Mouse (Mus musculus) right cerebral cortex, adult 2 months (tissue): Measurements from ENCODE around the gene Cops6.
A peak's percentile ranks its signal among the peaks of the same experiment; 100 is the strongest.

Source experiments
- DNase-seq, 2 experiments: peaks; one replicate each; pipeline ENCODE4 v3.0.0; 2021 to 2022; ENCODE audit warnings: low spot score in 2 of 2

The Cops6 gene

GRCm38 (mm10) chr5:138160842-138161665 is at the start of gene Cops6:
Gene Cops6, plus strand, starts transcription at chr5:138161071.
- peak; percentile 95 to 98 for DNase-seq

- peak; percentile 86 to 92 for DNase-seq
Measured at GRCm38 (mm10) chr5:138116255-138117198, 44.3 kb upstream of the Cops6 start, which contains the start of gene Zscan21. Gene Zscan21, plus strand, starts transcription at chr5:138116903.

GRCm38 (mm10) chr5:138117199-138118015 is 43.5 kb upstream of the Cops6 start:
- no peak for DNase-seq

GRCm38 (mm10) chr5:138118041-138118440 is 42.8 kb upstream of the Cops6 start:
- DNase-seq: no peak

GRCm38 (mm10) chr5:138132425-138133064 is 28.3 kb upstream of the Cops6 start:
- DNase-seq: no peak

- DNase-seq: no peak
Measured at GRCm38 (mm10) chr5:138137257-138137656, 23.6 kb upstream of the Cops6 start.

GRCm38 (mm10) chr5:138137935-138138549 is 22.8 kb upstream of the Cops6 start:
- DNase-seq: peak; percentile 28 to 32

GRCm38 (mm10) chr5:138138585-138138984 is 22.3 kb upstream of the Cops6 start:
- DNase-seq: no peak

GRCm38 (mm10) chr5:138154390-138154789 is 6.5 kb upstream of the Cops6 start:
- no peak for DNase-seq

- DNase-seq: peak; percentile 92 to 95
Measured at GRCm38 (mm10) chr5:138155443-138155976, 5.4 kb upstream of the Cops6 start, which contains the start of gene Zfp113. Gene Zfp113, minus strand, starts transcription at chr5:138155744.

GRCm38 (mm10) chr5:138160224-138160762 is 578 bp upstream of the Cops6 start:
- DNase-seq: no peak

- no peak for DNase-seq
Measured at GRCm38 (mm10) chr5:138163046-138163445, 2.2 kb downstream of the Cops6 start.

- DNase-seq: no peak
Measured at GRCm38 (mm10) chr5:138163610-138164009, 2.7 kb downstream of the Cops6 start.

GRCm38 (mm10) chr5:138165594-138165993 is 4.7 kb downstream of the Cops6 start:
- DNase-seq: no peak

GRCm38 (mm10) chr5:138170936-138171561 is 10.2 kb downstream of the Cops6 start:
- peak; percentile 96 to 97 for DNase-seq

- peak; percentile 98 for DNase-seq
Measured at GRCm38 (mm10) chr5:138171695-138172491, 11.0 kb downstream of the Cops6 start, which contains the start of the genes Ap4m1 and Mcm7. Gene Ap4m1, plus strand, starts transcription at chr5:138172002. Gene Mcm7, minus strand, starts transcription at chr5:138172422.

GRCm38 (mm10) chr5:138173217-138173616 is 12.3 kb downstream of the Cops6 start:
- DNase-seq: no peak

GRCm38 (mm10) chr5:138186950-138187638 is 26.2 kb downstream of the Cops6 start, which contains the start of the genes Taf6 and Cnpy4:
Gene Taf6, minus strand, starts transcription at chr5:138187451.
Gene Cnpy4, plus strand, starts transcription at chr5:138187485.
- DNase-seq: peak; percentile 78 to 84
